ENCODE assay signal across 9 mouse cellular contexts in the genomic region with DNA sequence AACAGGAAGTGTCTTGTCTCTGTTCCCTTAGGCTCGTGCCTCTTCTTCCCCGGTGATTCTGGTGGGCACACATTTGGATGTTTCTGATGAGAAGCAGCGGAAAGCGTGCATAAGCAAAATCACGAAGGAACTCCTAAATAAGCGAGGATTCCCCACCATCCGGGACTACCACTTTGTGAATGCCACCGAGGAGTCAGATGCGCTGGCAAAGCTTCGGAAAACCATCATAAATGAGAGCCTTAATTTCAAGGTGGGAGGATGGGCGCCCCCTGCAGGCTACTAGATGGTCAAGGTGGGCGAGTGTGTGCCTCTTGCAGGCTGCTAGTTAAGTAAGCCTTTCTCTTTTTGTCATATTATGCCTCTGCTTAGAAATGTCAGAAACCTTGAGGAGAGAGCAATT.
DNase-seq lines count a peak whose midpoint lies in the region; TF ChIP-seq lines count a peak whose summit lies in the region.
"Had no signal": no experiment of that assay in that cellular context is flagged by ENCODE, and none has a peak within 500 bp of the region (broad histone marks: within the 10 kb centered on the region; RNA-seq: fewer than 3 reads in every experiment).

No protein-coding gene starts in this region.

- intact Hi-C loops in gastrocnemius, postnatal 14 days (cut with DNase I; ENCODE audit: low total_unique reads) = loop anchor here (5.0 to 10.0 kb wide), 2 partner anchors 145 to 277 kb away; no protein-coding TSS in a partner anchor
- intact Hi-C loops in left cerebral cortex, adult 2 months (cut with DNase I) = loop anchor here (5.0 to 10.0 kb wide), 4 partner anchors 277 to 585 kb away; no protein-coding TSS in a partner anchor

- H3K27me3 ChIP-seq in embryonic facial prominence, embryonic 10.5 days (replicated peaks; ENCODE audit: low read depth, poor library complexity, severe bottlenecking) = no peaks in the 10 kb centered on the region
- H3K27me3 ChIP-seq in forebrain, embryonic 10.5 days (ENCODE audit: poor library complexity, severe bottlenecking) = no peaks in the 10 kb centered on the region
- H3K27me3 ChIP-seq: heart, embryonic 15.5 days had no signal

- no peaks in the 10 kb centered on the region for H3K9me3 ChIP-seq in embryonic facial prominence, embryonic 10.5 days
- no peaks in the 10 kb centered on the region for H3K9me3 ChIP-seq in forebrain, embryonic 10.5 days
- H3K9me3 ChIP-seq: heart, embryonic 15.5 days had no signal

- H3K36me3 ChIP-seq in embryonic facial prominence, embryonic 10.5 days (replicated peaks) = no peaks in the 10 kb centered on the region
- no peaks in the 10 kb centered on the region for H3K36me3 ChIP-seq in forebrain, embryonic 10.5 days (replicated peaks)

- no peak overlapping the region for H3K4me3 ChIP-seq in embryonic facial prominence, embryonic 10.5 days
- 0 out of 2 replicates have a peak overlapping the region, but pooled peaks have one; percentile 11 for H3K4me3 ChIP-seq in left cerebral cortex, adult 2 months
- no peak overlapping the region for H3K4me3 ChIP-seq in forebrain, embryonic 10.5 days
- H3K4me3 ChIP-seq: heart, embryonic 15.5 days had no signal

- TF ChIP-seq CTCF in left cerebral cortex, adult 2 months (IDR thresholded peaks at IDR 0.05) = peak; percentile 65

- peaks cover 11% of the 10 kb centered on the region for H3K4me1 ChIP-seq in embryonic facial prominence, embryonic 10.5 days
- 0 out of 2 replicates have a peak, but pooled peaks cover 7% of the 10 kb centered on the region for H3K4me1 ChIP-seq in forebrain, embryonic 10.5 days
- H3K4me1 ChIP-seq: heart, embryonic 15.5 days had no signal

- H3K27ac ChIP-seq in embryonic facial prominence, embryonic 10.5 days (replicated peaks) = no peak overlapping the region
- peak overlapping the region; percentile 4; the same call in 1 of the 2 replicates for H3K27ac ChIP-seq in left cerebral cortex, adult 2 months
- no peak overlapping the region for H3K27ac ChIP-seq in forebrain, embryonic 10.5 days
- H3K27ac ChIP-seq: heart, embryonic 15.5 days had no signal

- WGBS in embryonic facial prominence, embryonic 10.5 days = 70% methylated on average over 12 of the region's 12 CpGs
- WGBS in forebrain, embryonic 10.5 days = 63% methylated on average over 12 of the region's 12 CpGs

- peak; percentile 13 for DNase-seq in gastrocnemius, postnatal 14 days
- no peak for DNase-seq in gastrocnemius, adult 8-10 months (ENCODE audit: low spot score in 2 of 2)
- DNase-seq in urinary bladder, postnatal 14 days (ENCODE audit: low spot score) = peak; percentile 7
- no peak for DNase-seq in urinary bladder, postnatal 36 days (ENCODE audit: low spot score in 2 of 2)
- peak; percentile 52 for DNase-seq in embryonic facial prominence, embryonic 10.5 days (ENCODE audit: low spot score)
- peak; percentile 45 to 53 for DNase-seq in left cerebral cortex, adult 2 months (ENCODE audit: extremely low spot score in 1 of 2, low spot score in 2 of 2)
- peak; percentile 68 to 72 for DNase-seq in right cerebral cortex, postnatal 10 days (ENCODE audit: low spot score in 2 of 2)
- DNase-seq in forebrain, embryonic 10.5 days (ENCODE audit: extremely low spot score, low spot score) = no peak

Comparison
In these comparisons a context has a peak if more than half of its experiments do, and no peak if none do; other contexts are left out.
1. DNase-seq: peak in gastrocnemius, postnatal 14 days (single experiment), urinary bladder, postnatal 14 days (single experiment), embryonic facial prominence, embryonic 10.5 days (single experiment), left cerebral cortex, adult 2 months (2 of 2) and right cerebral cortex, postnatal 10 days (2 of 2); none in gastrocnemius, adult 8-10 months (0 of 2), urinary bladder, postnatal 36 days (0 of 2) and forebrain, embryonic 10.5 days (single experiment).